Mouse (Mus musculus) spleen, embryonic (tissue): ENCODE results near the gene Tmem110.

ENCODE experiments used
- CTCF ChIA-PET: fragments of 350-600 bp; sonication (Branson Sonifier 250); formaldehyde crosslinking; loops from one replicate; lab custom pipeline; 2022; lab: Charles Lee

Gene Tmem110

GRCm38 (mm10) chr14:30861421-30862125, 36.2 kb downstream of the Tmem110 start:
- CTCF ChIA-PET: no interaction called here

GRCm38 (mm10) chr14:30862368-30862767, 37.0 kb downstream of the Tmem110 start:
- CTCF ChIA-PET: no interaction called here

GRCm38 (mm10) chr14:30865311-30865710, 39.9 kb downstream of the Tmem110 start:
- CTCF ChIA-PET: interaction anchor here (0.5 to 0.6 kb wide), 3 partner anchors 11 to 552 kb away, joined by 3 to 9 read pairs (median 5); no protein-coding TSS in a partner anchor

- CTCF ChIA-PET: no interaction called here
These were observed 41.7 kb downstream of the Tmem110 start for GRCm38 (mm10) chr14:30867042-30867441.

- CTCF ChIA-PET: no interaction called here
These were observed 43.4 kb downstream of the Tmem110 start for GRCm38 (mm10) chr14:30868826-30869225.

GRCm38 (mm10) chr14:30869391-30869801, 44.0 kb downstream of the Tmem110 start:
- CTCF ChIA-PET: no interaction called here

GRCm38 (mm10) chr14:30870206-30871147, 45.1 kb downstream of the Tmem110 start:
- CTCF ChIA-PET: no interaction called here

- CTCF ChIA-PET: no interaction called here
These were observed 48.8 kb downstream of the Tmem110 start for GRCm38 (mm10) chr14:30874095-30874700.

- CTCF ChIA-PET: no interaction called here
These were observed 49.9 kb downstream of the Tmem110 start for GRCm38 (mm10) chr14:30875130-30875865.

GRCm38 (mm10) chr14:30875955-30876354, 50.6 kb downstream of the Tmem110 start:
- CTCF ChIA-PET: no interaction called here

GRCm38 (mm10) chr14:30876451-30876850, 51.1 kb downstream of the Tmem110 start:
- CTCF ChIA-PET: no interaction called here

- CTCF ChIA-PET: no interaction called here
These were observed 52.4 kb downstream of the Tmem110 start for GRCm38 (mm10) chr14:30877827-30878226.

- CTCF ChIA-PET: no interaction called here
These were observed 53.7 kb downstream of the Tmem110 start, which contains the start of gene Mustn1 for GRCm38 (mm10) chr14:30878958-30879571. Gene Mustn1, plus strand, starts transcription at chr14:30879200.

- CTCF ChIA-PET: no interaction called here
These were observed 54.4 kb downstream of the Tmem110 start for GRCm38 (mm10) chr14:30879794-30880193.

GRCm38 (mm10) chr14:30880251-30880650, 54.9 kb downstream of the Tmem110 start:
- CTCF ChIA-PET: no interaction called here

GRCm38 (mm10) chr14:30880811-30881717, 55.7 kb downstream of the Tmem110 start:
- CTCF ChIA-PET: no interaction called here

- CTCF ChIA-PET: no interaction called here
These were observed 56.3 kb downstream of the Tmem110 start for GRCm38 (mm10) chr14:30881718-30882108.

- CTCF ChIA-PET: interaction anchor here (0.5 kb wide), 1 partner anchor 579 kb away, joined by 5 read pairs; no protein-coding TSS in a partner anchor
These were observed 59.9 kb downstream of the Tmem110 start for GRCm38 (mm10) chr14:30885298-30885697.

GRCm38 (mm10) chr14:30886204-30886603, 60.8 kb downstream of the Tmem110 start, which contains the start of gene Itih4:
Gene Itih4, plus strand, starts transcription at chr14:30886476.
- CTCF ChIA-PET: no interaction called here
